Mouse (Mus musculus): ENCODE data around the gene Atxn7l1. TPM values are rescaled to one million over a fixed set of nuclear protein-coding genes. Genes with fewer than 3 reads are reported as not detected.

Atxn7l1 gene
- polyA plus RNA-seq, 1 experiment from 2014 or later: 15.4 TPM

DNA sequence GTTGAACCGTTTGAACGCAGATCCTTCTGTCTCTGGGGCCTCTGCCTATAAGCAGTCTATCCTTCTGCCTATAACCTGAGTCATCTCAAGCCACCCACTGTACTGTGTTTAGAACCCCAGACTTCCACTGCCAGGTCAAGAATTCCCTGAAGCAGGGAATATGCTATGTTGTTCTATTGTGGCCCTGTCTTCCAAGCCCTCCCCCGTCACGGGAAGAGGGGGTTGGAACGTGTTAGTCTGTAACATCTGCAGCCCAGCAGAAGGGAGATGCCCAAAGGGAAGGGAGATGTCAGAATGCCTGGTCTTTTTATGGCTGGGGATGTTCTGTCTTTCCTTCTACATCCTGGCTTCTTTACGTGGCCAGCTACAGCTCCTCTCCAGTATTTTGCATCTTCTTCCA, 43.1 kb downstream of the Atxn7l1 start:
- 73% methylated on average over 6 of the region's 6 CpGs for WGBS
- no peaks in the 10 kb centered on the region for H3K36me3 ChIP-seq
- no peak overlapping the region for H3K4me2 ChIP-seq (replicated peaks)
- no peak overlapping the region for H3K27ac ChIP-seq (replicated peaks)
- no peak overlapping the region for H3K4me3 ChIP-seq
- no peaks in the 10 kb centered on the region for H3K9me3 ChIP-seq
- H3K27me3 ChIP-seq: no peaks in the 10 kb centered on the region
- peaks cover 10% of the 10 kb centered on the region; the same call in 1 of the 2 replicates for H3K4me1 ChIP-seq
- ATAC-seq (replicated peaks): no peak
- no peak overlapping the region for H3K9ac ChIP-seq (replicated peaks)

DNA sequence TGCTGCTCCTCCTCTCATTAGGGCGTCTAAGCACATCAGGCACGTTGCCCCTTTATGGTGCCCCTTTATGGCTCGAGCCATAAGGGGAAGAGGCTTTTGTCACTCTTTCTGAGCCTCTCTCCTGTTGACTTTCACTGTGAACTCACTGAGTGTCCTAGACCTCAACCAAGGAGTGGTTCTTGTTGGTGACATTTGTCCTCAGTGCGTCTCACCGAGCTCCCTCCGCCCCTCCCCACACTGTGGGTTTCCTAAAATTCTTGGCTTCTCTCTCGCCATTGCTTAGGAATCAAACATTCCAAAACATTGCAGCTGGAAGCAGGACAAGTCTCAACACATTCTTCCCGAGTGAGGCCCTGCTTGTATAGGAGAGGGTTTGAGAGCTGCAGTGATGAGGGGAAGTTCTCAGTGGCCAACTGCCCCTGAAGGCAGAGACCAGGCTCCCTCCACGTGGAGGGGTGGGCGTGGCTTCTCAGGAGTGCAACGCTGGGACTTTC, 46.0 kb downstream of the Atxn7l1 start:
- Histone ChIP-seq H3K4me1 (peaks cover 15% of the 10 kb centered on the region), H3K9me3 (no peaks in the 10 kb centered on the region), H3K4me2 (replicated peaks) (no peak overlapping the region), H3K4me3 (no peak overlapping the region), H3K27ac (replicated peaks) (no peak overlapping the region), H3K36me3 (no peaks in the 10 kb centered on the region), H3K9ac (replicated peaks) (no peak overlapping the region), H3K27me3 (no peaks in the 10 kb centered on the region)
- no peak for ATAC-seq (replicated peaks)
- 46% methylated on average over 11 of the region's 11 CpGs for WGBS

DNA sequence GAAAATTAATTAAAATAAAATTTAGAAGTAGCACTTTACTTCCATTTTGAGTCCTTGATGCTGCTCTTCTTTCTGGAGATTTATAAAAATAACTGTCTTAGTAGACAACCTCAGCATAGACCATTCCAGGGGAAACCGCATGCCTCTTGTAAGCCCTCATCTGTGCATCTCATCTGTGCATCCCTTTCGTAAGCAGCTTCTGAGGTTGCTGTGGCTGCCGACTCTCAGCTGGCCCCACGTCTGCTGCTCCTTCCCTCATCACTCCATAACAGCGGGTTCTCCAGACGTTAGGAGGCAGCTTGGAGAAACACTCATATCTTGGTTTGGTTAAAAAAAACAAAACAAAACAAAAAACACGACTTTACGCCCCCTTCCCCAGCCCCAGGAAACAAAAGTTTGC, 47.7 kb downstream of the Atxn7l1 start:
- Histone ChIP-seq H3K4me2 (replicated peaks) (no peak overlapping the region), H3K4me3 (no peak overlapping the region), H3K27me3 (no peaks in the 10 kb centered on the region), H3K4me1 (peaks cover 15% of the 10 kb centered on the region), H3K36me3 (no peaks in the 10 kb centered on the region), H3K9ac (replicated peaks) (no peak overlapping the region), H3K27ac (replicated peaks) (no peak overlapping the region), H3K9me3 (no peaks in the 10 kb centered on the region)
- 49% methylated on average over 8 of the region's 8 CpGs for WGBS
- ATAC-seq (replicated peaks): no peak

DNA sequence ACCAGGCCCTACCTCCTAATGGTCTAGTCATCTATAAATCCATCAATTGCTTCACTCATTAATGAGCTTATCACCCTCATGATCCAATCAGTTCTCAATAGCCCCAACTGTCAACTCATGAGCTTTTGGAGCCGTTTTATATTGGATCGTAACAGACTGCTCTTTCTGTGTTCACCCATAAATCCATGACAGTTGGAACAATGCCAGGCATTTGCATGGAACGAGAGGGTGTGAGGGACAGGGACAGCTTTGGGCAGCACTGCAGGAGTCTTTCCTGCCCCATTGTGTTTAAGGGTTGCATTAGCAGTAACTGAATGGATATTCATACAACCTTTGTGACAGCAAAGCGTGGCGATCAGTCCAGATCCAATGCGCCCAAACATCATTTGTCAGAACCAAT, 49.8 kb downstream of the Atxn7l1 start:
- 12% methylated on average over 6 of the region's 6 CpGs for WGBS
- H3K4me2 ChIP-seq (replicated peaks): no peak overlapping the region
- no peak overlapping the region for H3K27ac ChIP-seq (replicated peaks)
- no peaks in the 10 kb centered on the region for H3K9me3 ChIP-seq
- H3K4me1 ChIP-seq: peaks cover 13% of the 10 kb centered on the region
- no peaks in the 10 kb centered on the region for H3K36me3 ChIP-seq
- no peaks in the 10 kb centered on the region for H3K27me3 ChIP-seq
- H3K4me3 ChIP-seq: no peak overlapping the region
- no peak; the same call in 1 of the 2 replicates for ATAC-seq (replicated peaks)
- H3K9ac ChIP-seq (replicated peaks): no peak overlapping the region

DNA sequence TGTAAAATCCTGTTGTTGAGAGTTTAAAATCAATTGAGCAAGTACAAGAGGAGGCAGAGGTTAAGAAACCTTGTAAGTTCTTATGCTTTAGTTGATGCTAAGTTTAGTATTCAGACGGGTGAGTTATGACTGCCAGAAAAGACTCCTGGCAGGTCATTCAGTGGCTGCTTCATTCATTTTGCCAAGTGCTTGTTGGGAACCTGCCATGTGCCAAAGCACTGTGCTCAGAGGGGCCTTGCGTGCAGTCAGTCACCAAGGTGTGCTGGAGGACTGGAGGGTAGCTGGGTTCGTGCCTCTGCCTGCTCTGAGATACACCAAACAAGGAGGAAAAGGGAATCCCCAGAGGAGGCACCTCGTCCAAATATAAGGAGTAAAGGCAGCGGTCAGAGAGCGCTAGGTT, 50.3 kb downstream of the Atxn7l1 start:
- peaks cover 13% of the 10 kb centered on the region for H3K4me1 ChIP-seq
- no peak overlapping the region for H3K27ac ChIP-seq (replicated peaks)
- no peaks in the 10 kb centered on the region for H3K9me3 ChIP-seq
- no peaks in the 10 kb centered on the region for H3K27me3 ChIP-seq
- H3K9ac ChIP-seq (replicated peaks): no peak overlapping the region
- no peak overlapping the region for H3K4me2 ChIP-seq (replicated peaks)
- no peak overlapping the region for H3K4me3 ChIP-seq
- 0 out of 2 replicates have a peak, but pooled peaks have one; percentile 21 for ATAC-seq (replicated peaks)
- no peaks in the 10 kb centered on the region for H3K36me3 ChIP-seq
- 52% methylated on average over 6 of the region's 6 CpGs for WGBS

DNA sequence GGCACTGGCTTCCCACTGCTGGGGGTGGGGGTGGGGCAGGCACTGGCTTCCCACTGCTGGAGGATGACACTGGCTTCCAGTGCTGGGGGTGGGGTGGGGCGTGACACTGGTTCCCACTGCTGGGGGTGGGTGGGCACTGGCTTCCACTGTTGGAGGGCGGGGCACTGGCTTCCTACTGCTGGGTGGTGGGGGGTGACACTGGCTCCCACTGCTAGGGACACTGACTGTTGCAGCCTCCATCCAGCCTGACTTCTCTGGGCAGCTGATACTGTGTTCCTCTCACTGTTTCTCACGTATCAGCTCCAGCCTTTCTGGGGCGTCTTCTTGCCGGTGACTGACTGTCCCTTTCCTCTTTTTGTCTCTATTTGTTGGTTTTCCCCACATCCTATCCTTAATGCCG, 53.6 kb downstream of the Atxn7l1 start:
- Histone ChIP-seq H3K9me3 (no peaks in the 10 kb centered on the region), H3K9ac (replicated peaks) (no peak overlapping the region), H3K4me3 (no peak overlapping the region), H3K36me3 (no peaks in the 10 kb centered on the region), H3K27me3 (no peaks in the 10 kb centered on the region), H3K4me2 (replicated peaks) (no peak overlapping the region), H3K27ac (replicated peaks) (no peak overlapping the region), H3K4me1 (peaks cover 15% of the 10 kb centered on the region)
- ATAC-seq (replicated peaks): 0 out of 2 replicates have a peak, but pooled peaks have one; percentile 12
- 85% methylated on average over 6 of the region's 6 CpGs for WGBS

DNA sequence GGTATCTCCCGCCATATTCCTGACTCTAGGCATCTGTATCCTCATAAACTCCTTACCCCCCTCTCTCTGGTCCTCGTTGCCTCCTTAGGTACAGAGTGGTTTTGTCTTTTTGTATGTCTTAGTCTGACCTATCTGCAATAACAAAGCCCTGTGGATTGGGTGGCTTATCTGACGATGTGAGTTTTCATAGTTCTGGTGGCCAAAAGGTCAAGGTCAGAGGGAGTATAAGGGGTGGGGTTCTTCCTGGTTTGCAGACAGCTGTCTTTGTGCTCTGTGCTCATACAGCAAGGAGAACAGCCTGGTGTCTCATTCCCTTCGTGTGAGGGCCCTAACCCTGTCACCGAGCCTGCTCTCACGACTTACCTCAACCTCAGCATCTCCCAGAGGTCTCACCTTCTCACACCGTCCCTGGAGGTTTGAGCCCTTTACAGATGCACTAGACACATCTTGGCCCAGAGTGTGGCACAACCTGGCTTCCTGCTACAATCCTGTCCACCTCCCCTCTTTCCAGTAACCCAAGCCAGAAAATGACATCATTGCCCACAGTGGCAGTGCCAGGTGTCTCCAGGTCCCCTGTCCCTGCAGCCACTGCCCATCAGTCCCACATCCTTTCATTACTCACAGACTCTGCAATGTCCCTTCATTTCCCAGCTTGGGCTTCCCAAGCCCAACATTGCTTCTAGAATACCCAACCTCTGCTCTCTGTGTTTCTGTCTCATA, 54.2 kb downstream of the Atxn7l1 start:
- 76% methylated on average over 7 of the region's 7 CpGs for WGBS
- Histone ChIP-seq H3K27ac (replicated peaks) (no peak overlapping the region), H3K4me1 (peaks cover 15% of the 10 kb centered on the region), H3K4me3 (no peak overlapping the region), H3K4me2 (replicated peaks) (no peak overlapping the region), H3K27me3 (no peaks in the 10 kb centered on the region), H3K9me3 (no peaks in the 10 kb centered on the region), H3K36me3 (no peaks in the 10 kb centered on the region), H3K9ac (replicated peaks) (no peak overlapping the region)
- ATAC-seq (replicated peaks): 0 out of 2 replicates have a peak, but pooled peaks have one; percentile 15

DNA sequence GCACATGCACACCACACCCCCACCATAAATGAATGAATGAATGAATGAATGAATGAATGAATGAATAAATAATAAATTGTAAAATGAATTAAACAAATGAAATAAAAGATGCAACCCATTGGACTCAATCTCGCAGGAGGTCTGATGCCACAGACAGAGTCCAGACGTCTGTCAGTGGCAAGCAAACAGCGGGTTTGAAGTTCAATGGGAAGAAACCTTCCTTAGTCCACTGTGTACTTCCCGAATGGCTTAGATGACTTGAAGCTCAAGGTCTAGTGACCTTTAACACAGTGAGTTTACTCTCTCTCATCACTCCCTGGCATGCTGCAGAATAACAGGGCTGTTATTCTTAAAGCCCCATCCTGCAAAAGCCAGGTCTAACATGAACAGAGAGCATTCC, 57.8 kb downstream of the Atxn7l1 start:
- WGBS: 95% methylated on average over 4 of the region's 4 CpGs
- no peaks in the 10 kb centered on the region for H3K27me3 ChIP-seq
- H3K9ac ChIP-seq (replicated peaks): no peak overlapping the region
- no peak overlapping the region for H3K4me3 ChIP-seq
- H3K36me3 ChIP-seq: no peaks in the 10 kb centered on the region
- H3K4me2 ChIP-seq (replicated peaks): no peak overlapping the region
- no peak for ATAC-seq (replicated peaks)
- no peak overlapping the region for H3K27ac ChIP-seq (replicated peaks)
- 0 out of 2 replicates have a peak, but pooled peaks cover 5% of the 10 kb centered on the region for H3K4me1 ChIP-seq
- H3K9me3 ChIP-seq: no peaks in the 10 kb centered on the region

DNA sequence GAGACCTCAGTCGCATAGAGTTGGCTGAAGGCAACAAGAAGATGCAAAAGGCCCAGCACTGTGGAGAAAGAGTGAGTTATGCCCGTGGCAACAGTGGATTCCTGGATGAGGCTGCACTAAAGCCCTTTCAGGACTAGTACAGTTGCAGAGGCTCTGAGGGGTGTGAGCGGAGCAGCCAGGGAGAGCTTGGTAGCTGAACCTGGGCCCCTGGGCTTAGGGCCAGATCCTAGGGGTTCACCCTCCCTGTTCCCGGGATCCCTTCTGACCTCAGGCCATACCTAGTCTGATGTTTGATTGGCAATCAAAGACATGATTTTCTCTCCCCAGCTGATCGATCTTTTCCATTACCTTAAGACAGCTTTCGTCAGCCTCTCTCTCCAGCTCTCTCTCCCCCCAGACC, 58.8 kb downstream of the Atxn7l1 start:
- WGBS: 79% methylated on average over 6 of the region's 6 CpGs
- H3K36me3 ChIP-seq: no peaks in the 10 kb centered on the region
- 0 out of 2 replicates have a peak, but pooled peaks cover 5% of the 10 kb centered on the region for H3K4me1 ChIP-seq
- H3K27me3 ChIP-seq: no peaks in the 10 kb centered on the region
- H3K27ac ChIP-seq (replicated peaks): no peak overlapping the region
- H3K9me3 ChIP-seq: no peaks in the 10 kb centered on the region
- no peak overlapping the region for H3K4me3 ChIP-seq
- no peak overlapping the region for H3K9ac ChIP-seq (replicated peaks)
- ATAC-seq (replicated peaks): no peak
- no peak overlapping the region for H3K4me2 ChIP-seq (replicated peaks)

DNA sequence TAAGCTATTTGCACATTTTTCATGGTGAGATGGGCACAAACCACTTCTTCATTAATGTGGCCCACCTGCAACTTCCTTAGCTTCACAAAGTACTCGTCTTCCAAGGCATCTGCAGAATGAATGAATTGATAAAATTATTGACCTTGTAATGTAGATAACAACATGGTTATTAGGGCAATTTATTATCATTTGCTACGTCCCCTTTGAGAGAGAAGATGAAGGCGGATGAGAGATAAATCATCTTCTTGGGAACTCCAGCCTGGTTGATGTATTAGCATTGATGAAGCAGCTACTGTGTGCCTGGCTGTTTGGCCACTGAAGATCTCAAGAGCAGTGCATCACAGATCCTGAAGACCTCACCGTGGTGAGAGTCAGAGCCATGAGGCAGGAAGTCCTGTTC, 63.4 kb downstream of the Atxn7l1 start:
- no peaks in the 10 kb centered on the region for H3K27me3 ChIP-seq

DNA sequence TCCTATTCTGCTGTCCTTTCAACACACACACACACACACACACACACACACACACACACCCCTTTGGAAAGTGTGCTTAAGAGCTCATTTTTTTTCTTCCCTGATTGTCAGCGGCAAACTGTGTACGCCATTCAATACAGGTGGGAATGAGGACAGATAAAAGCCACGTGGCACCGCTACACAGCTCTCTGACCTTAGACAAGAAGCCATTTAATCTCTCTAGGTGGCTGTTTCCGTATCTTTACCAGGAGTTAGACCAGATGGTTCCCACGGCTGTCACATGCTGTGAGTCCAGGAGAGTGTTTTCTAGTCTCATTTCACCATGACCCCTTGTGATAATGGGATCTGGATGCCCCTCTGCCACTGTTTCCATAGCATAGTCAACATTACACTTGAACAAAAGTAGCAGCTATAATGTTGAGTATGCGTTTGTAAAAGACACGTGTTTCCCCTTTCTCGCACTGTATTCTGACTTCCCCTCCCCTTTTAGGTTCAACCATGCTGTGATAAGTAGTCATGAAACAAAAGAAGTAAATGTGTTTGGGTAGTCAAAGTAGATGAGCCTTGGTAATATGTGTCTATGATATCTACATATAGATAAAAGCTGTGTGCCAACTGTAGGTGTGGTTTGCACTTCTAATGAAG, 70.8 kb downstream of the Atxn7l1 start:
- Histone ChIP-seq H3K4me1 (peaks cover 30% of the 10 kb centered on the region), H3K4me3 (no peak overlapping the region), H3K36me3 (no peaks in the 10 kb centered on the region), H3K27me3 (no peaks in the 10 kb centered on the region), H3K9me3 (no peaks in the 10 kb centered on the region), H3K9ac (replicated peaks) (no peak overlapping the region), H3K4me2 (replicated peaks) (no peak overlapping the region), H3K27ac (replicated peaks) (no peak overlapping the region)
- WGBS: 66% methylated on average over 9 of the region's 9 CpGs
- 0 out of 2 replicates have a peak, but pooled peaks have one; percentile 5 for ATAC-seq (replicated peaks)

More for the DNA sequence above, 63.4 kb downstream of the Atxn7l1 start:
- Histone ChIP-seq H3K36me3 (no peaks in the 10 kb centered on the region), H3K9me3 (no peaks in the 10 kb centered on the region), H3K9ac (replicated peaks) (no peak overlapping the region), H3K4me3 (no peak overlapping the region), H3K4me1 (0 out of 2 replicates have a peak, but pooled peaks cover 1% of the 10 kb centered on the region), H3K4me2 (replicated peaks) (no peak overlapping the region), H3K27ac (replicated peaks) (no peak overlapping the region)
- ATAC-seq (replicated peaks): no peak
- 84% methylated on average over 4 of the region's 4 CpGs for WGBS

DNA sequence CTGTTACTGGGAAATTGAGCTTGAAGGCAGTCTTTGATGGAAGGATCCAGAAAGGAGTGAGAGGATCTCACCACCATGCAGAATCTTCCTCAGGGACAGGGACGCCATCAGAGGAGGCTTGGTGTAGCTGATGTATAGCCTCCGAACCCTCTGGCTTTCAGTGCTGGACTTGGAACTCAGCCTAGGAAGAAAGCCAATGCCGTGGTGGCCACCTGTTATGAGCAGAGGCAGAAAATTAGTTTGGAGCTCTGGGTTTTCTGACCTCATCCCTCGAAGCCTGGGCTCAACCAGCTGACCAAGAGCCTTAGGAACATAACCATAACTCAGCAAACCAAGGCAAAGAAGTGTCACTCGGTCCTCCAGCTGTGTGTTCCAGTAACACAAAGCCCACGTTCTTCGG, 71.9 kb downstream of the Atxn7l1 start:
- Histone ChIP-seq H3K4me1 (peaks cover 39% of the 10 kb centered on the region), H3K27ac (replicated peaks) (peak overlapping the region; percentile 84), H3K27me3 (no peaks in the 10 kb centered on the region), H3K9me3 (no peaks in the 10 kb centered on the region), H3K4me2 (replicated peaks) (no peak overlapping the region), H3K4me3 (no peak overlapping the region), H3K9ac (replicated peaks) (no peak overlapping the region), H3K36me3 (no peaks in the 10 kb centered on the region)
- WGBS: 72% methylated on average over 7 of the region's 7 CpGs
- ATAC-seq (replicated peaks): no peak

Data from forebrain, embryonic 15.5 days (tissue).